Mouse (Mus musculus) embryonic fibroblast, embryonic 13.5 days (primary cell): Measurements from ENCODE around the gene Aasdh.

ENCODE experiments used
- CTCF ChIP-seq: IDR thresholded peaks from 2 replicates; pipeline ENCODE4 v1.5.1; 2011; ENCODE audit warnings: mild to moderate bottlenecking, control low read depth, low read length, moderate library complexity, borderline replicate concordance; ENCODE audit not compliant: insufficient read depth
- POLR2A ChIP-seq: IDR thresholded peaks from 2 replicates; pipeline ENCODE4 v1.6.1; 2011; ENCODE audit warnings: low read depth, mild to moderate bottlenecking, control low read depth, low read length, moderate library complexity

DNA sequence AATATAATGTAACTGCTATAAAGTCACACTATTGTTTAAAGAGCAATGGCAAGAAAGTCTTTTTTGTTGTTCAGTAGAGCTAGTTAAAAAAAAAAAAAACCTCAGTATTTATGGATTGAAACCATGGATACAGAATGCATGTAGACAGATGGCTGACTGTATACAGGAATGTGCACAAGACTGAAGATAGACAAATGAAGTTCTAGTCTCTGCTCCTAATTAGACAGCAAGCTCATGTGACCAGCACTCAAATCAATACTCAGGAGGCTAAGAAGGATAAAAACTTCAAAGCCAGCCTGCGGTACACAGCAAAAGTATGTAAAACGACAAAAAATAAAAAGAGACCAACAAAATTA lies 40.3 kb upstream of the Aasdh start:
- TF ChIP-seq POLR2A: no peak
- no peak for TF ChIP-seq CTCF
